Mouse (Mus musculus): Measurements from ENCODE around the gene Scnn1g. TPM values are rescaled to one million over a fixed set of nuclear protein-coding genes. Genes with fewer than 3 reads are reported as not detected.

Gene Scnn1g
- polyA plus RNA-seq, 1 experiment from 2014 or later, result 0.07 TPM

- DNase-seq (ENCODE audit: low spot score) (no peak), ATAC-seq (replicated peaks; ENCODE audit: insufficient number of reproducible peaks, low FRiP score, low TSS enrichment, low read depth) (no peak)
- no peak overlapping the region for H3K4me3 ChIP-seq (ENCODE audit: low read depth, low read length)
- H3K4me1 ChIP-seq (ENCODE audit: control insufficient read depth, insufficient read depth, low read length), result no peaks in the 10 kb centered on the region
- no peaks in the 10 kb centered on the region for H3K9me3 ChIP-seq (replicated peaks; ENCODE audit: control insufficient read depth, low read length)
- H3K27ac ChIP-seq (replicated peaks; ENCODE audit: low read depth, low read length), result no peak overlapping the region
- H3K4me2 ChIP-seq (ENCODE audit: low read depth, low read length), result no peak overlapping the region
- H3K9ac ChIP-seq (replicated peaks; ENCODE audit: low read length), result no peak overlapping the region
- no peaks in the 10 kb centered on the region for H3K36me3 ChIP-seq (replicated peaks; ENCODE audit: control insufficient read depth, insufficient read depth, low read depth, low read length)
- H3K27me3 ChIP-seq (ENCODE audit: control insufficient read depth, insufficient read depth, low read length), result no peaks in the 10 kb centered on the region
Measured at GRCm38 (mm10) chr7:121779409-121779808, 45.1 kb downstream of the Scnn1g start.

GRCm38 (mm10) chr7:121782188-121782909 lies 48.1 kb downstream of the Scnn1g start:
- no peak for DNase-seq (ENCODE audit: low spot score)
- no peak overlapping the region for H3K4me2 ChIP-seq (ENCODE audit: low read depth, low read length)
- no peak overlapping the region for H3K4me3 ChIP-seq (ENCODE audit: low read depth, low read length)
- H3K36me3 ChIP-seq (replicated peaks; ENCODE audit: control insufficient read depth, insufficient read depth, low read depth, low read length), result no peaks in the 10 kb centered on the region
- no peak overlapping the region for H3K9ac ChIP-seq (replicated peaks; ENCODE audit: low read length)
- no peaks in the 10 kb centered on the region for H3K27me3 ChIP-seq (ENCODE audit: control insufficient read depth, insufficient read depth, low read length)
- no peak for ATAC-seq (replicated peaks; ENCODE audit: insufficient number of reproducible peaks, low FRiP score, low TSS enrichment, low read depth)
- H3K4me1 ChIP-seq (ENCODE audit: control insufficient read depth, insufficient read depth, low read length), result no peaks in the 10 kb centered on the region
- H3K9me3 ChIP-seq (replicated peaks; ENCODE audit: control insufficient read depth, low read length), result no peaks in the 10 kb centered on the region
- no peak overlapping the region for H3K27ac ChIP-seq (replicated peaks; ENCODE audit: low read depth, low read length)
- WGBS, result 61% methylated on average over 3 of the region's 3 CpGs

GRCm38 (mm10) chr7:121785651-121786228 lies 51.5 kb downstream of the Scnn1g start:
- 60% methylated on average over 8 of the region's 8 CpGs for WGBS

GRCm38 (mm10) chr7:121797781-121798180 lies 63.5 kb downstream of the Scnn1g start:
- Histone ChIP-seq H3K4me1 (ENCODE audit: control insufficient read depth, insufficient read depth, low read length) (no peaks in the 10 kb centered on the region), H3K36me3 (replicated peaks; ENCODE audit: control insufficient read depth, insufficient read depth, low read depth, low read length) (no peaks in the 10 kb centered on the region), H3K9me3 (replicated peaks; ENCODE audit: control insufficient read depth, low read length) (no peaks in the 10 kb centered on the region), H3K27ac (replicated peaks; ENCODE audit: low read depth, low read length) (no peak overlapping the region), H3K27me3 (ENCODE audit: control insufficient read depth, insufficient read depth, low read length) (no peaks in the 10 kb centered on the region), H3K4me2 (ENCODE audit: low read depth, low read length) (no peak overlapping the region), H3K4me3 (ENCODE audit: low read depth, low read length) (no peak overlapping the region), H3K9ac (replicated peaks; ENCODE audit: low read length) (no peak overlapping the region)
- DNase-seq (ENCODE audit: low spot score), result no peak
- 84% methylated on average over 9 of the region's 9 CpGs for WGBS
- ATAC-seq (replicated peaks; ENCODE audit: insufficient number of reproducible peaks, low FRiP score, low TSS enrichment, low read depth), result no peak

More at GRCm38 (mm10) chr7:121785651-121786228, 51.5 kb downstream of the Scnn1g start:
- DNase-seq (ENCODE audit: low spot score), result no peak
- Histone ChIP-seq H3K9me3 (replicated peaks; ENCODE audit: control insufficient read depth, low read length) (no peaks in the 10 kb centered on the region), H3K9ac (replicated peaks; ENCODE audit: low read length) (no peak overlapping the region), H3K27ac (replicated peaks; ENCODE audit: low read depth, low read length) (no peak overlapping the region), H3K4me2 (ENCODE audit: low read depth, low read length) (no peak overlapping the region), H3K36me3 (replicated peaks; ENCODE audit: control insufficient read depth, insufficient read depth, low read depth, low read length) (no peaks in the 10 kb centered on the region), H3K4me1 (ENCODE audit: control insufficient read depth, insufficient read depth, low read length) (no peaks in the 10 kb centered on the region), H3K27me3 (ENCODE audit: control insufficient read depth, insufficient read depth, low read length) (no peaks in the 10 kb centered on the region), H3K4me3 (ENCODE audit: low read depth, low read length) (no peak overlapping the region)
- no peak for ATAC-seq (replicated peaks; ENCODE audit: insufficient number of reproducible peaks, low FRiP score, low TSS enrichment, low read depth)

GRCm38 (mm10) chr7:121802471-121802870 lies 68.2 kb downstream of the Scnn1g start:
- DNase-seq (ENCODE audit: low spot score) (no peak), ATAC-seq (replicated peaks; ENCODE audit: insufficient number of reproducible peaks, low FRiP score, low TSS enrichment, low read depth) (no peak)
- Histone ChIP-seq H3K27me3 (ENCODE audit: control insufficient read depth, insufficient read depth, low read length) (no peaks in the 10 kb centered on the region), H3K9me3 (replicated peaks; ENCODE audit: control insufficient read depth, low read length) (no peaks in the 10 kb centered on the region), H3K4me1 (ENCODE audit: control insufficient read depth, insufficient read depth, low read length) (no peaks in the 10 kb centered on the region), H3K4me3 (ENCODE audit: low read depth, low read length) (no peak overlapping the region), H3K27ac (replicated peaks; ENCODE audit: low read depth, low read length) (no peak overlapping the region), H3K9ac (replicated peaks; ENCODE audit: low read length) (no peak overlapping the region), H3K4me2 (ENCODE audit: low read depth, low read length) (no peak overlapping the region), H3K36me3 (replicated peaks; ENCODE audit: control insufficient read depth, insufficient read depth, low read depth, low read length) (no peaks in the 10 kb centered on the region)
- 75% methylated on average over 2 of the region's 2 CpGs for WGBS

- ATAC-seq (replicated peaks; ENCODE audit: insufficient number of reproducible peaks, low FRiP score, low TSS enrichment, low read depth), result no peak
Measured at GRCm38 (mm10) chr7:121803011-121803410, 68.7 kb downstream of the Scnn1g start.

GRCm38 (mm10) chr7:121805811-121806496 lies 71.7 kb downstream of the Scnn1g start:
- DNase-seq (ENCODE audit: low spot score) (no peak), ATAC-seq (replicated peaks; ENCODE audit: insufficient number of reproducible peaks, low FRiP score, low TSS enrichment, low read depth) (no peak)
- H3K9ac ChIP-seq (replicated peaks; ENCODE audit: low read length), result no peak overlapping the region
- no peaks in the 10 kb centered on the region for H3K9me3 ChIP-seq (replicated peaks; ENCODE audit: control insufficient read depth, low read length)
- no peaks in the 10 kb centered on the region for H3K4me1 ChIP-seq (ENCODE audit: control insufficient read depth, insufficient read depth, low read length)
- no peak overlapping the region for H3K27ac ChIP-seq (replicated peaks; ENCODE audit: low read depth, low read length)
- H3K36me3 ChIP-seq (replicated peaks; ENCODE audit: control insufficient read depth, insufficient read depth, low read depth, low read length), result no peaks in the 10 kb centered on the region
- no peak overlapping the region for H3K4me2 ChIP-seq (ENCODE audit: low read depth, low read length)
- WGBS, result 84% methylated on average over 3 of the region's 3 CpGs
- no peak overlapping the region for H3K4me3 ChIP-seq (ENCODE audit: low read depth, low read length)
- H3K27me3 ChIP-seq (ENCODE audit: control insufficient read depth, insufficient read depth, low read length), result no peaks in the 10 kb centered on the region

More at GRCm38 (mm10) chr7:121803011-121803410, 68.7 kb downstream of the Scnn1g start:
- 91% methylated on average over 4 of the region's 4 CpGs for WGBS
- Histone ChIP-seq H3K36me3 (replicated peaks; ENCODE audit: control insufficient read depth, insufficient read depth, low read depth, low read length) (no peaks in the 10 kb centered on the region), H3K9me3 (replicated peaks; ENCODE audit: control insufficient read depth, low read length) (no peaks in the 10 kb centered on the region), H3K4me3 (ENCODE audit: low read depth, low read length) (no peak overlapping the region), H3K27ac (replicated peaks; ENCODE audit: low read depth, low read length) (no peak overlapping the region), H3K4me2 (ENCODE audit: low read depth, low read length) (no peak overlapping the region), H3K9ac (replicated peaks; ENCODE audit: low read length) (no peak overlapping the region), H3K27me3 (ENCODE audit: control insufficient read depth, insufficient read depth, low read length) (no peaks in the 10 kb centered on the region), H3K4me1 (ENCODE audit: control insufficient read depth, insufficient read depth, low read length) (no peaks in the 10 kb centered on the region)
- DNase-seq (ENCODE audit: low spot score), result no peak

Measured in embryonic facial prominence, embryonic 11.5 days (tissue).